Mouse (Mus musculus) lung, postnatal 0 days (tissue): ENCODE data around the gene Ctsh. TPM values are rescaled to one million over a fixed set of nuclear protein-coding genes. Genes with fewer than 3 reads are reported as not detected.
A peak's percentile ranks its signal among the peaks of the same experiment; 100 is the strongest.

Source experiments
- ATAC-seq: fragments of 200-750 bp; cut with Nextera tagmentation; 2 replicates; pipeline ENCODE4 v1.8.0; 2017; ENCODE audit warnings: moderate library complexity
- DNase-seq: peaks from one replicate; pipeline ENCODE4 v3.0.0-alpha.2; 2016; ENCODE audit warnings: low spot score
- H3K27ac ChIP-seq: fragments of 300-500 bp; sonication (generic); 2 replicates; pipeline ENCODE4 v1.5.1; 2014; ENCODE audit warnings: antibody characterized with exemption, mild to moderate bottlenecking, low read length, mixed read lengths
- H3K27me3 ChIP-seq: fragments of 300-500 bp; sonication (generic); replicated peaks from 2 replicates; pipeline ENCODE4 v1.6.1; 2014; ENCODE audit warnings: low read length, mixed read lengths; ENCODE audit not compliant: insufficient read depth
- H3K36me3 ChIP-seq: fragments of 300-500 bp; sonication (generic); 2 replicates; pipeline ENCODE4 v1.6.1; 2014; ENCODE audit warnings: low read length, mixed read lengths; ENCODE audit not compliant: insufficient read depth
- H3K4me1 ChIP-seq: fragments of 300-500 bp; sonication (generic); 2 replicates; pipeline ENCODE4 v1.6.1; 2014; ENCODE audit warnings: antibody characterized with exemption, low read depth, low read length, mixed read lengths; ENCODE audit not compliant: insufficient read depth
- H3K4me2 ChIP-seq: fragments of 300-500 bp; sonication (generic); replicated peaks from 2 replicates; pipeline ENCODE4 v1.6.1; 2014; ENCODE audit warnings: low read depth, mild to moderate bottlenecking, low read length, moderate library complexity, mixed read lengths
- H3K4me3 ChIP-seq: fragments of 300-500 bp; sonication (generic); 2 replicates; pipeline ENCODE4 v1.5.1; 2014; ENCODE audit warnings: low read depth, low read length
- H3K9ac ChIP-seq: fragments of 300-500 bp; sonication (generic); replicated peaks from 2 replicates; pipeline ENCODE4 v1.6.1; 2014; ENCODE audit warnings: low read depth, mild to moderate bottlenecking
- H3K9me3 ChIP-seq: fragments of 300-500 bp; sonication (generic); 2 replicates; pipeline ENCODE4 v1.6.1; 2016; ENCODE audit warnings: low read length, mixed read lengths
- CTCF ChIP-seq: IDR thresholded peaks from 2 replicates; pipeline ENCODE4 v1.5.1; 2016; ENCODE audit warnings: antibody characterized with exemption, mild to moderate bottlenecking
- EP300 ChIP-seq: IDR thresholded peaks from 2 replicates; pipeline ENCODE4 v1.6.1; 2016; ENCODE audit warnings: antibody characterized with exemption, mild to moderate bottlenecking, control low read depth
- WGBS: fragments of 180-500 bp; shearing (Covaris S2); extraction: QIAGEN DNeasy Blood & Tissue Kit; methylation state at CpG from one replicate; pipeline ENCODE4 v1.1.7; 2014; 5-methylcytosine and 5-hydroxymethylcytosine counted together
- polyA plus RNA-seq: library from polyadenylated mRNA; unstranded; fragments of >200 nt; fragmentation: Nextera tagmentation; extraction: Ambion mirVana; gene quantifications from 2 replicates; pipeline ENCODE4 v1.2.1, GENCODE M21; 2015

The Ctsh gene
- polyA plus RNA-seq, 1 experiment from 2014 or later, result 2,487 TPM

DNA sequence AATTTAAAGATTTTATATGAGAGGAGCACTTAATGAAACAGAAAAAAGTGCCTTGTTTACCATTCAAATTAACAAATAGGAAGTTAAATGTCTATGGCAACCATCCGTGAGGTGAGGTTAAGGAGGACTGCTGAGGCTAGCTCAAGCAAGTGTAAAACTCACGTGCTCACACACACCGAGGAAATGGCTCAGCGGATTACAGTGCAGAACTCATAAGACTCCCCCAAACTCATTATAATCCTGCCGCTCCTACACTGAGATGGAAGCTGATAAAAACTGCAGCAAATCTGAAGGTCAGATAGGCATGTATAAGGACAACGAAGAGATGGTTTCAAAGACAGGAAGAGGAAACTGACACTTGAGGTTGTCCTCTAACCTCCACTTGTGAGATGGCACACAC, 55.4 kb downstream of the Ctsh start:
- no peaks in the 10 kb centered on the region for H3K9me3 ChIP-seq
- H3K4me2 ChIP-seq, result no peak overlapping the region
- no peaks in the 10 kb centered on the region for H3K36me3 ChIP-seq
- 51% methylated on average over 6 of the region's 6 CpGs for WGBS
- no peak for DNase-seq
- no peaks in the 10 kb centered on the region for H3K4me1 ChIP-seq
- no peak for TF ChIP-seq EP300
- TF ChIP-seq CTCF, result no peak
- no peak for ATAC-seq
- no peaks in the 10 kb centered on the region for H3K27me3 ChIP-seq
- no peak overlapping the region for H3K4me3 ChIP-seq
- no peak overlapping the region for H3K27ac ChIP-seq
- no peak overlapping the region for H3K9ac ChIP-seq

GRCm38 (mm10) chr9:90113151-90113550, 59.2 kb downstream of the Ctsh start:
- Histone ChIP-seq H3K9ac (peak overlapping the region; percentile 96), H3K4me1 (no peaks in the 10 kb centered on the region), H3K36me3 (no peaks in the 10 kb centered on the region), H3K4me3 (peak overlapping the region; percentile 98), H3K9me3 (no peaks in the 10 kb centered on the region), H3K27ac (peak overlapping the region; percentile 100), H3K27me3 (no peaks in the 10 kb centered on the region), H3K4me2 (peak overlapping the region; percentile 60)
- DNase-seq (peak; percentile 69), ATAC-seq (no peak)
- WGBS, result under 1% methylated on average over 13 of the region's 13 CpGs
- TF ChIP-seq EP300 (no peak; the same call in 1 of the 2 replicates), CTCF (no peak)

GRCm38 (mm10) chr9:90113651-90114566, 60.0 kb downstream of the Ctsh start:
- DNase-seq (peak; percentile 95), ATAC-seq (peak; percentile 79)
- H3K27ac ChIP-seq, result peak overlapping the region; percentile 100
- TF ChIP-seq EP300 (0 out of 2 replicates have a peak, but pooled peaks have one; percentile 29), CTCF (peak; percentile 85)
- H3K4me1 ChIP-seq, result no peaks in the 10 kb centered on the region
- 3% methylated on average over 78 of the region's 82 CpGs for WGBS
- H3K9ac ChIP-seq, result peak overlapping the region; percentile 96
- peak overlapping the region; percentile 98 for H3K4me3 ChIP-seq
- H3K9me3 ChIP-seq, result no peaks in the 10 kb centered on the region
- H3K4me2 ChIP-seq, result peak overlapping the region; percentile 60
- H3K36me3 ChIP-seq, result no peaks in the 10 kb centered on the region
- H3K27me3 ChIP-seq, result no peaks in the 10 kb centered on the region

DNA sequence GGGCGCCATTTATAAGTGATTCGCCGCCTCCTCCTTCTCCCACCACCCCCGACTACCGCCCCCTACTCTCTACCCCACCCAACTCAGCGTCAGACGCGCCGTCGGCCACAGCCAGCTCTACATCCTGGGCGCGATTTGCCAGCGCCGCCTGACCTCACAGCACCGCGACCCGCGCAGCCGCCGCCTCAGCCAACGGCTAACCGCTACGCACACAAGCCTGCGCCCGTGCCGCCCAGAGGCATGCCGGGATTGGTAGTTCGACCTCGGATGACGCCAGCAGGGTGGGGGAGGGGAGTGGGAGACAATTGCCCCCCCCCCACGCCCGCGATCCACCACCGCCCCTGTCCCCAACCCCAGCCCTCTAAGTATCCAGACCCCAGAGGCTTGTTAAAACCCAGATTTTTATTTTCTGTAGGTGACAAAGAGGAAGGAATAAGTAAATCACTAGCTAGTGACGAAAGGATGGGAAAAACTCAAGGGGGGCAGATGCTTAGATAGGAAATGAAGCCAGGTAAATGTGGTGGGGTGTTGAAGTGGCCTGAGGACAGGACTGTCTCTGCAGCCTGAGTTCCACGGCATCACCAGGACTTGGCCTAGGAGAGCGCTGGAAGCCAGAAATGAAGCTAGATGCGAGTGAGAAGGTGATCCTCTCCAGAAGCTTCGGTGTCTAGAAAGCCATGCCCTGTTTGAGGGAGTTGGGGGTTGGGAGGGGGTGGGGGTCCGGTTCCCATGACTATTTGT, 60.8 kb downstream of the Ctsh start, which contains the start of gene Morf4l1:
Gene Morf4l1 (minus strand): TSS at position 208 of the 741 bp plus-strand sequence.
- H3K27ac ChIP-seq, result peak within 1 kb of the TSS; percentile 100
- H3K4me2 ChIP-seq, result peak within 1 kb of the TSS; percentile 60
- H3K27me3 ChIP-seq, result no peaks in the 10 kb centered on the region
- under 1% methylated on average over 39 of the region's 40 CpGs for WGBS
- H3K4me3 ChIP-seq, result peak within 1 kb of the TSS; percentile 98
- H3K36me3 ChIP-seq, result no peaks in the 10 kb centered on the region
- H3K9ac ChIP-seq, result peak within 1 kb of the TSS; percentile 96
- ATAC-seq (peak; percentile 97), DNase-seq (peak; percentile 98)
- no peaks in the 10 kb centered on the region for H3K9me3 ChIP-seq
- H3K4me1 ChIP-seq, result no peaks in the 10 kb centered on the region
- TF ChIP-seq CTCF (no peak), EP300 (no peak)

GRCm38 (mm10) chr9:90115308-90115700, 61.4 kb downstream of the Ctsh start:
- no peak for DNase-seq
- TF ChIP-seq EP300 (no peak), CTCF (no peak)
- H3K4me1 ChIP-seq, result no peaks in the 10 kb centered on the region
- ATAC-seq, result no peak
- H3K27ac ChIP-seq, result no peak overlapping the region
- peak overlapping the region; percentile 98 for H3K4me3 ChIP-seq
- H3K27me3 ChIP-seq, result no peaks in the 10 kb centered on the region
- no peaks in the 10 kb centered on the region for H3K9me3 ChIP-seq
- no peaks in the 10 kb centered on the region for H3K36me3 ChIP-seq
- no peak overlapping the region for H3K9ac ChIP-seq
- peak overlapping the region; percentile 57 for H3K4me2 ChIP-seq

DNA sequence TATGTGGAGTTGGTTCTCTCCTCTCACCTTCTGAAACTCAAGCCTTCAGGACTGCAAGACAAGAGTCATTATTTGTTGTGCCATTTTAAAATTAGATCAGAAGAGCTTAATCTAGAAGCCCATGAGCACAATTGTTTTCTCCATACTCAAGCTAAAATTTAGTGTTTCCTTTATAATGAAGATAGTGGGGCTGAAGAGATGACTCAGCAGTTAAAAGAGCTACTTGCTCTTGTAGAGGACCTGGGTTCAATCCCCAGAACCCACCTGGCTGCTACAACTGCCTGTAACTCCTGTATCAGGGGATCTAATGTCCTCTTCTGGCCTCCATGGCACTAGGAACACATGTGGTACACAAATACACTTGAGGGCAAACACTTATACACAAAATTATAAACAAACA, 63.3 kb downstream of the Ctsh start:
- TF ChIP-seq EP300, result no peak
- no peak for TF ChIP-seq CTCF
- no peaks in the 10 kb centered on the region for H3K36me3 ChIP-seq
- DNase-seq, result no peak
- H3K27me3 ChIP-seq, result no peaks in the 10 kb centered on the region
- no peak overlapping the region for H3K4me2 ChIP-seq
- no peaks in the 10 kb centered on the region for H3K4me1 ChIP-seq
- no peak overlapping the region for H3K4me3 ChIP-seq
- H3K9ac ChIP-seq, result no peak overlapping the region
- no peak for ATAC-seq
- H3K27ac ChIP-seq, result no peak overlapping the region
- no peaks in the 10 kb centered on the region for H3K9me3 ChIP-seq
